Mouse (Mus musculus) induced T-regulatory cell, adult 2 months (primary cell): ENCODE results near the gene Mfge8.
A peak's percentile ranks its signal among the peaks of the same experiment; 100 is the strongest.

Experiments used
- DNase-seq: peaks from one replicate; pipeline ENCODE4 v3.0.0-alpha.2; 2012; ENCODE audit warnings: low read depth

The Mfge8 gene

DNA sequence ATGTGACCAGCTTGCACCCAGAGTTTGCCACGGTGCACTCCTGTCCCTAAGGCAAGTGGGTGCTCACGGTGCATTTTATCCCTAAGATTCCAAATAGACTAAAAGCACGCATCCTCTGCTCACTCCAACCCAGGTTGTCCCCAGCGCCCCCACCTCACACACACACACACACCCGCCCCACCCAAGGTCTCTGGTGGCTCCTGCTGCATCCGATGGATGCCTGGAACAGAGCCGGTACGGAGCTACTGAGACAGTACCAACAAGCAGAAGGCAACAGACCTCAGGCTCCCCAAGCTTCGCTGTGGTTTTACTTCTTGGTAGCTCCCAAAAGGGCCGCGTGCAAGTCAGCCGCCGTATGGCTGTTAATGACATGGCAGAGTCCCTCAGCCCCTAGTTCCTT lies 18.5 kb downstream of the Mfge8 start:
- no peak for DNase-seq

- DNase-seq: no peak
Measured at GRCm38 (mm10) chr7:79129883-79130282, 19.0 kb downstream of the Mfge8 start.

- no peak for DNase-seq
Measured at GRCm38 (mm10) chr7:79123465-79123864, 25.4 kb downstream of the Mfge8 start.

DNA sequence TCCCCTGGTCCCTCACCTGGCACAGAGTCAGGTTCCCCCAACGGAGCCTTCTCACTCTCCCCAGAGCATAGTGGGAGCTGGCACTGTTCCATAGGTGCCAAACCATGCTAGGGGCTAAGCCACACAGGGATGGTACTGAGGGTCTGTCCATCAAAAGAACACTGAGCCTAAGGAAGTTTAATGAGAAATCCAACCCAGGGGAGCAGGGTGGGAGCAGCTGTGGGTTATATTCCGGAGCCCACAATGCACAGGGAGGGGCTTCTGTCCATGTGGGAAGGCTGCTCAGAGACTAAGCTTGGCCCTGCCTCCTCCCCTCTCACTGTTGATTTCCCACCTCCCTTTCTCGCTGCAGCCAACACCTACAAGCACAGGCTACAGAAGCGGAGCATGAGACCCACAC lies 35.0 kb downstream of the Mfge8 start:
- DNase-seq: no peak

DNA sequence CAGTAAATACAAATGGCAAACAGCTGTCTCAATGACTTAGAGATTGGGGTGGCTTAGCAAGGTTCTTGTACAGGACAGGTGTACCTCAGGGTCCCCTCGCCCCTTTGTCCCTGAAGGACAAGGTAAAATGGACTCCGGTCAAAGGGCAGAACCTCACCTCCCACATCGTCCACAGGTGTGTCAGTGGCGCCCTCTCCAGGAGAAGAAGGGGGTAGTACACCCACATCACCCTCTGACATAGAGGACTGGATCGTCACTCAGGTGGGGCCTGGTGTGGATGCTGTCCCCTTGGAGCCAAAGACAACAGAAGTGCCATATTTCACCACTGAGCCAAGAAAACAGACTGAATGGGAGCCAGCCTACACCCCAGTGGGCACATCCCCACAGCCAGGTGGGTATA lies 52.4 kb downstream of the Mfge8 start:
- no peak for DNase-seq

DNA sequence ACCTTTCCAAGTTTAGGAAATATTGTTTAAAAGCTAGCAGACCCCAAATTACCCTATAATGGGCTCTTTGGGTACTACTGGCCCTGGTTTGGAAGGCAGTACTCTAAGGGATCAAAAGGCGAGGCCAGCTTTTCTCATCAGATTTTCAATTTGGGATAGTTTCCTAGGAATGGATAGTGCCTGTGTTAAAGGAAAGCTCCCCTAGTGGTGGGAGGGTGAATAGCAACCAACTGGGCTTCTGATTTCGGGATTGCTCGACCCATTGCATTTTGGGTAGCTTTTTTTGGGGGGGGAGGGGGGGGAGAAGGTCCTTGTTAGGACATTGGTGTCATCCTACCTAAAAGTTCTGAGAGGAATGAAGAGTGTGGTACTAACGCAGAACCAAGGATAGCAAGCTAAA lies 59.7 kb downstream of the Mfge8 start:
- DNase-seq: peak; percentile 27
